Mouse (Mus musculus) C2C12 (cell line): ENCODE data around the gene Pgc. TPM values are rescaled to one million over a fixed set of nuclear protein-coding genes. Genes with fewer than 3 reads are reported as not detected.
A peak's percentile ranks its signal among the peaks of the same experiment; 100 is the strongest.

ENCODE experiments used
- H3K27me3 ChIP-seq: one replicate; pipeline ENCODE4 v1.6.1; 2011; ENCODE audit not compliant: control insufficient read depth, insufficient read depth, insufficient read length
- H3K36me3 ChIP-seq: one replicate; pipeline ENCODE4 v1.6.1; 2011; ENCODE audit not compliant: control insufficient read depth, insufficient read depth
- H3K4me3 ChIP-seq: one replicate; pipeline ENCODE4 v1.5.1; 2011; ENCODE audit warnings: mild to moderate bottlenecking, control low read depth; ENCODE audit not compliant: poor library complexity, insufficient read depth, severe bottlenecking
- H3K79me2 ChIP-seq: one replicate; pipeline ENCODE4 v1.6.1; 2011; ENCODE audit not compliant: control insufficient read depth, insufficient read depth
- H3K79me3 ChIP-seq: one replicate; pipeline ENCODE4 v1.6.1; 2011; ENCODE audit warnings: low read depth, control low read depth
- H3ac ChIP-seq: one replicate; pipeline ENCODE3; 2011; ENCODE audit warnings: low read depth; ENCODE audit not compliant: control insufficient read depth, insufficient read length
- CEBPB ChIP-seq: IDR thresholded peaks from one replicate; pipeline ENCODE4 v1.6.1; 2011; ENCODE audit warnings: low read depth, mild to moderate bottlenecking, control low read depth, moderate library complexity
- CTCF ChIP-seq: IDR thresholded peaks from one replicate; pipeline ENCODE4 v1.5.1; 2011; ENCODE audit not compliant: control insufficient read depth, insufficient read depth, insufficient read length
- FOSL1 ChIP-seq: IDR thresholded peaks from one replicate; pipeline ENCODE4 v1.8.0; 2011; ENCODE audit warnings: mild to moderate bottlenecking, low read length; ENCODE audit not compliant: poor library complexity, insufficient read depth, severe bottlenecking
- MAX ChIP-seq: IDR thresholded peaks from one replicate; pipeline ENCODE4 v1.6.1; 2011; ENCODE audit warnings: mild to moderate bottlenecking, control low read depth
- MYOD1 ChIP-seq: IDR thresholded peaks from one replicate; pipeline ENCODE4 v1.6.1; 2011; ENCODE audit warnings: low read depth; ENCODE audit not compliant: control insufficient read depth, insufficient read length
- MYOG ChIP-seq: IDR thresholded peaks from one replicate; pipeline ENCODE4 v1.6.1; 2011; ENCODE audit not compliant: control insufficient read depth, insufficient read length; ENCODE audit errors: extremely low read depth
- USF1 ChIP-seq: IDR thresholded peaks from one replicate; pipeline ENCODE4 v1.6.1; 2011; ENCODE audit warnings: low read depth, mild to moderate bottlenecking, control low read depth, moderate library complexity
- polyA plus RNA-seq: library from polyadenylated mRNA; unstranded; fragments of >200 nt; fragmentation: generic; extraction: Trizol; gene quantifications from one replicate; pipeline ENCODE4 v1.2.1, GENCODE M21; 2012; ENCODE audit warnings: missing spikeins

The Pgc gene
- polyA plus RNA-seq, 1 experiment, result not detected

DNA sequence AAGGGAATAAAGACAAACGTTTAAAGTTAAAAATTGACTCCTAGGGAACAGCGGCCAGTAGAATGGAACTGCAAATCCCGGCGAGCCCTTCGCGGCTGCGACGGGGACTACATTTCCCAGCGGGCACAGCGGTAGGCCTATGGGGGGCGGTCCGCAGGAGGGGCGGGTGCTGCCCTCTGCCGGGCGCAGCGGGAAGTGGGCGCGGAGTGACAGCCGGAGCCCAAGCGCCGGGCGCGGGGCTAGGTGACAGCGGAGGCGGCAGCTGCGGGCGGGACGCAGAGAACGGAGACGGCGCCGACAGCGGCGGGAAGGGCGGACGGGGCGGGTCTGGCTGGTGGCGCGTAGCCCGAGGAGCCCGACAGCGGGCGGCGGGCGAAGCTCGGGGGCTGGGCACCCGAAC, 10.2 kb downstream of the Pgc start, which contains the start of gene Tfeb:
Gene Tfeb, plus strand, starts transcription at position 175 of the 400 bp plus-strand sequence.
- TF ChIP-seq USF1, result no peak
- peak; percentile 17 for TF ChIP-seq MYOD1
- TF ChIP-seq FOSL1, result no peak
- no peak for TF ChIP-seq CEBPB
- TF ChIP-seq MYOG, result no peak
- TF ChIP-seq MAX, result no peak
- peak; percentile 98 for TF ChIP-seq CTCF
- Histone ChIP-seq H3K79me3 (no peaks in the 10 kb centered on the region), H3K4me3 (peak within 1 kb of the TSS; percentile 46), H3K36me3 (no peaks in the 10 kb centered on the region), H3ac (peak within 1 kb of the TSS; percentile 67), H3K79me2 (no peaks in the 10 kb centered on the region), H3K27me3 (peaks cover 16% of the 10 kb centered on the region)

DNA sequence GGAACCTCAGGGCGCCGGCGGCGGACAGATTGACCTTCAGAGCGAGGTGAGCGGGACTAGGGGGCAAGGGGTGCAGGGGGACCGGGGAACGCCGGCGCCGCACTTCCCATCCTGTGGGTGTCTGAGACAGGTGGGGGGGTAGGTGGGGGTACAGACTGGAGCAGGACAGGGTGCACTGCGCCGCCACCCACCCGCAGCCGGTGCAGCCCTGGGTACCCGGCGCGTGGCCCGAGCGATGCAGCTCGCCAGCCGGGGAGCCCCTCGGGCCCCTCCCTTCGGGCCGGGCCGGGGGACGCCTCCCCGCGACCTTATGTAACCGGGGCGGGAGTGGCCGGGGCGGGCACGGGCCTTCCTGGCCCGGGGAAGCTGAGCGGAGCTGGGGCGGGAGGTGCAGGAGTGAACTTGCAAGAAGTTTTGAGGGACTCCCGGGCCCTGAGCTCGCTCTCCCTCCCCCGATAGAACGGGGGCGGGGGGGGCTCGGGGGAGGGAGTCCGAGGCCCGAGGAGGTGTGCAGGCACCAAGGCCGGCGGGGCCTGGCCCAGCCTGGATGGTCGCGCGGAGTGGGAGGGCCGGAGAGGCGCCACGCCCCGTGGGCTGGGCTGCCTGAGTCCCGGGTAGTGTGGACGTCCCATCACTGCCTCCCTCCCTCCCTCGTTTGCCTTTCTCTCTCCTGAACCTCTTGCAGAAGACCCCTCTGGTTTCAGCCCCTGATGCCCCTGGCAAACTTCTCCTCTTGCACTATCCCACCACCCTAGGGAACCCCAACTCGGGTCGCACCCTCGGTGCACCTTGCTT, 10.8 kb downstream of the Pgc start:
- no peaks in the 10 kb centered on the region for H3K79me3 ChIP-seq
- H3K79me2 ChIP-seq, result no peaks in the 10 kb centered on the region
- H3K27me3 ChIP-seq, result peaks cover 11% of the 10 kb centered on the region
- no peaks in the 10 kb centered on the region for H3K36me3 ChIP-seq
- H3K4me3 ChIP-seq, result peak overlapping the region; percentile 46
- TF ChIP-seq CEBPB (no peak), CTCF (no peak), MYOG (no peak), MAX (no peak), MYOD1 (no peak), FOSL1 (no peak), USF1 (no peak)
- H3ac ChIP-seq, result peak overlapping the region; percentile 67

DNA sequence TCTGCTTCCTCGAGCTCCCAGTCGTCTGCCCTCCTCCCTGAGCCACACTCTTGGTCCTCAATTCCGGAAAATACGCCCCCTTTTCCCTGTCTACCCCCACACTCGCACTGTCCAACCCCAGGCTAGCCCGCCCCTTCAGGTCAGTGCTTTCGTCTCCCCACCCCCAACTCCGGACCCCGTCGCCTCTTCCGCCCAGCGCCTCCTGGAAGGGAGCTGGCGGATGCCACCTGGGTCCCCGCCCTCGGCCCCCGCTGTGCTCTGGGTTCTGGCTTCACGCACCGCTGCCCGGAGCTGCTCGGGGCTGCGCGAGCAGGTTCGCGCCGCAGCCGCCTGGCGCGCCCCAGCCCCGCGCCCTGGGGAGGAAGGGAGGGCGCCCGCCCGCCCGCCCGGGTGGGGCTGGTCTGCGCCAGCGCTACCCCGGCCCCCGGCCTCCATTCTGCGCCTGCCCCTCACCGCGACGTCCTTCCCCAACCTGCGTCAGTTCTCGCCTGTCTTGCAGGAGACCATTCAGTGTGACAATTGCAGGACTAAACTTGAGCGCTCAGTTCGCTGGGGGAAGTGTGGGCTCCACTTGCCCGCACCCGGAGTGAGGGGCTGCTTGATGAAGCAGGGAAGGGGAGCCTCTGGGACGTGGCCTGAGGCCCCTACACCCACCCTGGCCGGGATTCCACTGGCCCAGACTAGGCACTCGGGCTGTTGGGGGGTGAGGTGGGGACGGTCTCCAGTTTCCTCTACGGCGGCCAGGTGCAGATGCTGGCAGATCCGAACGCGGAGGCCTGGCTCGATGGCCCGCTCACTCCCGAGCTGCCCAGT, 11.6 kb downstream of the Pgc start:
- Histone ChIP-seq H3K36me3 (no peaks in the 10 kb centered on the region), H3K79me3 (no peaks in the 10 kb centered on the region), H3K79me2 (no peaks in the 10 kb centered on the region), H3ac (peak overlapping the region; percentile 67), H3K4me3 (peak overlapping the region; percentile 46), H3K27me3 (peaks cover 3% of the 10 kb centered on the region)
- no peak for TF ChIP-seq MYOD1

DNA sequence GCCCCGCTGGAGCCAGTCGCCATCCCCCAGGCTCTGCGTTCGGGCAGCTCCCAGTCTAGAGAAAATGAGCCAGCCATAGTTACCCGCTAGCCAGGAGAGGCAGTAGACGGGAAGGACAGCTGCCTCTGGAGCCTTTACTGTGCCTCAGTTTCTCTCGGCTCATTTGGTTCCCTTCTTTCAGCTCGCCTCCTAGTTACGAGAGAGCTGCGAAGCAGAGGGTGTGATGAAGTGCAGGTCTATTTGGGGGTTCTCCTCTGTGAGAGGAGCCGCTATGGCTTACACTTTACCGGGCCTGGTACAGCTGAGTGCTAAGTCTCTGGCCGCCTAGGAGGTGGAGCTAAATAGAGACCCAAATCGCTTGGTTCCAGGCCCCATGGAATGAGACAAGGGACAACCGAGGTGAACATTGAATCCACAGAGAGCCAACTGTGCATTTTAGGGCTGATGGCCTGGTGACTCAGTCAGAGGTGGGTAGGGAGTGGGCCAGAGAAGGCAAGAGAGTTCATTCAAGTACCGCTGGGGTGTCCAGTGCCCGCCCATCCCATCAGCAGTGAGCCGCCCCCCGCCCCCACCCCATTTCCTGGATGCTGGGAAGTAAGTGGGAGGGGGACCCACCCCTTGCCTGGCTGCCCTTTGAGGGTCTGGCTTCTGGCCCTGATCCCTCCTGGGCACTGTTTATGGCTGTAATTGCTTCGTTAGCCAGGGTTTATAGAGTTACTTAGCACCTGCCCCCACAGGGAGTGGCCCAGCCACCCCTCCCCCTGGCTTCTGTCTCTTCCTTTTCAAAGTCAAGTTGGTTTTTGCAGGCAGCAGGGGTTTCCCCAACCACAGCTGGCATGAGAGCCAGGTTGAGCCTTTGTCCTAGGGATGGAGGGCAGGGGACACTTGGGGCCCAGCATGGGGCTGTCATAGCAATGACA, 12.5 kb downstream of the Pgc start:
- H3K79me3 ChIP-seq, result no peaks in the 10 kb centered on the region
- no peaks in the 10 kb centered on the region for H3K36me3 ChIP-seq
- H3ac ChIP-seq, result no peak overlapping the region
- H3K27me3 ChIP-seq, result no peaks in the 10 kb centered on the region
- TF ChIP-seq MAX, result no peak
- no peaks in the 10 kb centered on the region for H3K79me2 ChIP-seq
- H3K4me3 ChIP-seq, result no peak overlapping the region

DNA sequence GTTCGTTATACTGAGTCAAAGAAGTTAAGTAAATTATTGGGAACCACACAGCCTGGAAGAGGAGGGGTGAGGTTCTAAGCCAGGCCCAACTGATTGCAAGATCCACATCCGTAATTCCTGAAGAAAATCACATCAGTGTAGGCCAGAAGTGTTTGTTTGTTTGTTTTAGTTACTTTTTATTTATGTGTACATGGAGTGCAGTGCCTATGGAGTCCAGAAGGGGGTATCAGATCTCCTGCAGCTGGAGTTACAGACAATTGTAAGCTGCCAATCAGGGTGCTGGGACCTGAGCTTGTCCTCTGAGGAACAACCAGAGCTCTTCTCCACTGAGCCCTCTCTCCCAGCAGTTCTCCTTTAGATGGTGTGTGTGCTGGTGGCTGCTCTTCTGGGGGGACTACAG, 13.5 kb downstream of the Pgc start:
- H3K79me3 ChIP-seq, result no peaks in the 10 kb centered on the region
- no peaks in the 10 kb centered on the region for H3K27me3 ChIP-seq
- H3K4me3 ChIP-seq, result no peak overlapping the region
- H3K79me2 ChIP-seq, result no peaks in the 10 kb centered on the region
- no peaks in the 10 kb centered on the region for H3K36me3 ChIP-seq
- no peak overlapping the region for H3ac ChIP-seq
- no peak for TF ChIP-seq MYOG
- TF ChIP-seq CEBPB, result no peak
- no peak for TF ChIP-seq USF1
- no peak for TF ChIP-seq FOSL1
- no peak for TF ChIP-seq MAX
- TF ChIP-seq CTCF, result no peak
- TF ChIP-seq MYOD1, result no peak
